Comparison of ENCODE assay signal across 8 mouse cellular contexts in genomic region chr12:86082481-86083012, GRCm38 (mm10). TPM values are rescaled to one million over a fixed set of nuclear protein-coding genes. Genes with fewer than 3 reads are reported as not detected.
DNase-seq lines count a peak whose midpoint lies in the region; ATAC-seq and TF ChIP-seq lines count a peak whose summit lies in the region.

Gene Ift43 (plus strand): TSS chr12:86082541.

- peak; percentile 74; the same call in 1 of the 2 replicates for TF ChIP-seq POLR2A in cerebellum, adult 2 months (IDR thresholded peaks at IDR 0.05; ENCODE audit: borderline replicate concordance, insufficient read depth, low read length)

- under 1% methylated on average over 35 of the region's 35 CpGs for WGBS in cerebellum, adult 2 months
- WGBS in hindbrain, embryonic 10.5 days, result under 1% methylated on average over 35 of the region's 35 CpGs

- peak; percentile 67 for ATAC-seq in frontal cortex, adult (ENCODE audit: low TSS enrichment)

- H3K27ac ChIP-seq in cerebellum, adult 2 months (ENCODE audit: insufficient read depth, low read length), result no peak within 1 kb of the TSS
- peak within 1 kb of the TSS; percentile 85 for H3K27ac ChIP-seq in hindbrain, embryonic 10.5 days

- H3K36me3 ChIP-seq in hindbrain, embryonic 10.5 days, result peaks cover 26% of the 10 kb centered on the region

- TF ChIP-seq CTCF in cerebellum, adult 2 months (IDR thresholded peaks at IDR 0.05; ENCODE audit: borderline replicate concordance, insufficient read depth, low read depth, low read length), result no peak

- H3K4me1 ChIP-seq in cerebellum, adult 2 months (ENCODE audit: control insufficient read depth, insufficient read depth, low read length), result peaks cover 13% of the 10 kb centered on the region
- peaks cover 17% of the 10 kb centered on the region for H3K4me1 ChIP-seq in hindbrain, embryonic 10.5 days (replicated peaks)

- peak; percentile 8 for DNase-seq in MEL-GATA-1-ER (ENCODE audit: extremely low read depth, low read depth)
- DNase-seq in cerebellum, adult 2 months, result peak; percentile 87 to 89
- DNase-seq in hindbrain, embryonic 10.5 days (ENCODE audit: low spot score), result peak; percentile 91
- DNase-seq in layer of hippocampus, adult 9-11 months, result peak; percentile 82
- DNase-seq in lung, postnatal 10 days, result peak; percentile 92
- DNase-seq in retina, postnatal 1 day, result peak; percentile 93
- peak; percentile 89 for DNase-seq in yolk sac, embryonic 10.5 days (ENCODE audit: low spot score)

- no peaks in the 10 kb centered on the region for H3K27me3 ChIP-seq in cerebellum, adult 2 months (ENCODE audit: control insufficient read depth, insufficient read depth, low read length)
- H3K27me3 ChIP-seq in hindbrain, embryonic 10.5 days (ENCODE audit: insufficient read depth, poor library complexity, severe bottlenecking), result peaks cover 28% of the 10 kb centered on the region

- H3K9me3 ChIP-seq in hindbrain, embryonic 10.5 days, result no peaks in the 10 kb centered on the region

- H3K4me3 ChIP-seq in cerebellum, adult 2 months (replicated peaks; ENCODE audit: insufficient read depth, low read depth, low read length), result peak within 1 kb of the TSS; percentile 62
- H3K4me3 ChIP-seq in hindbrain, embryonic 10.5 days, result peak within 1 kb of the TSS; percentile 81

RNA-seq across cellular contexts. Expression of gene Ift43, which starts in this region (rescaled TPM):
- polyA plus RNA-seq in cerebellum, adult 2 months (2012; rRNA removed), result 33.7 and 34.9 TPM in 2 replicates
- 86.4 and 94.1 TPM in 2 replicates for polyA plus RNA-seq in hindbrain, embryonic 10.5 days (2016; fragmentation: Nextera tagmentation; extraction: Ambion mirVana)

Comparison
In these comparisons a context has a peak if more than half of its experiments do, and no peak if none do; other contexts are left out.
1. DNase-seq: peak in every context shown above with its lines; median percentile 93 in retina, postnatal 1 day; 92 in lung, postnatal 10 days; 91 in hindbrain, embryonic 10.5 days; 89 in yolk sac, embryonic 10.5 days; 88 in cerebellum, adult 2 months; 82 in layer of hippocampus, adult 9-11 months; 8 in MEL-GATA-1-ER.